Mouse (Mus musculus): ENCODE measurements around the gene Arsj.

Arsj gene

GRCm38 (mm10) chr3:126363568-126364505 is at the start of gene Arsj:
Gene Arsj (plus strand): TSS chr3:126363684.
- peak; percentile 38 for DNase-seq (ENCODE audit: low read depth, low spot score)

- peak; percentile 13 for DNase-seq (ENCODE audit: low read depth, low spot score)
Observed at GRCm38 (mm10) chr3:126324872-126325498, 38.5 kb upstream of the Arsj start.

GRCm38 (mm10) chr3:126325891-126326627 is 37.4 kb upstream of the Arsj start:
- DNase-seq (ENCODE audit: low read depth, low spot score), result no peak

GRCm38 (mm10) chr3:126326628-126327325 is 36.7 kb upstream of the Arsj start:
- DNase-seq (ENCODE audit: low read depth, low spot score), result no peak

- no peak for DNase-seq (ENCODE audit: low read depth, low spot score)
Observed at GRCm38 (mm10) chr3:126335329-126335728, 28.2 kb upstream of the Arsj start.

- DNase-seq (ENCODE audit: low read depth, low spot score), result no peak
Observed at GRCm38 (mm10) chr3:126344745-126345144, 18.7 kb upstream of the Arsj start.

GRCm38 (mm10) chr3:126359760-126360159 is 3.7 kb upstream of the Arsj start:
- DNase-seq (ENCODE audit: low read depth, low spot score), result no peak

- DNase-seq (ENCODE audit: low read depth, low spot score), result no peak
Observed at GRCm38 (mm10) chr3:126362392-126362791, 1.1 kb upstream of the Arsj start.

GRCm38 (mm10) chr3:126362931-126363525 is 456 bp upstream of the Arsj start:
- DNase-seq (ENCODE audit: low read depth, low spot score), result no peak

GRCm38 (mm10) chr3:126364555-126364954 is 1.1 kb downstream of the Arsj start:
- no peak for DNase-seq (ENCODE audit: low read depth, low spot score)

- DNase-seq (ENCODE audit: low read depth, low spot score), result no peak
Observed at GRCm38 (mm10) chr3:126370571-126370970, 7.1 kb downstream of the Arsj start.

GRCm38 (mm10) chr3:126372815-126373545 is 9.5 kb downstream of the Arsj start:
- peak; percentile 53 for DNase-seq (ENCODE audit: low read depth, low spot score)

GRCm38 (mm10) chr3:126373721-126374120 is 10.2 kb downstream of the Arsj start:
- DNase-seq (ENCODE audit: low read depth, low spot score), result no peak

GRCm38 (mm10) chr3:126379252-126379651 is 15.8 kb downstream of the Arsj start:
- DNase-seq (ENCODE audit: low read depth, low spot score), result no peak

- DNase-seq (ENCODE audit: low read depth, low spot score), result no peak
Observed at GRCm38 (mm10) chr3:126379702-126380101, 16.2 kb downstream of the Arsj start.

- no peak for DNase-seq (ENCODE audit: low read depth, low spot score)
Observed at GRCm38 (mm10) chr3:126383276-126383675, 19.8 kb downstream of the Arsj start.

- DNase-seq (ENCODE audit: low read depth, low spot score), result no peak
Observed at GRCm38 (mm10) chr3:126384657-126385438, 21.4 kb downstream of the Arsj start.

GRCm38 (mm10) chr3:126397451-126397850 is 34.0 kb downstream of the Arsj start:
- no peak for DNase-seq (ENCODE audit: low read depth, low spot score)

- DNase-seq (ENCODE audit: low read depth, low spot score), result no peak
Observed at GRCm38 (mm10) chr3:126397985-126398630, 34.6 kb downstream of the Arsj start.

Data from mesoderm, embryonic 11.5 days (tissue).